Mouse (Mus musculus): Measurements from ENCODE around the gene Fbxo44. TPM values are rescaled to one million over a fixed set of nuclear protein-coding genes. Genes with fewer than 3 reads are reported as not detected.

Gene Fbxo44
- polyA plus RNA-seq, 1 experiment from 2014 or later: 80.6 TPM

Small RNAs within 50 kb of the gene (microRNA-seq; reads per million reads assigned to microRNA genes)
- not detected for gene Mir7022

Other genes with a start within 250 kb of the Fbxo44 start
- gene Plod1, start 223.7 kb downstream of the Fbxo44 start, polyA plus RNA-seq (2016; fragmentation: Nextera tagmentation; extraction: Ambion mirVana): 41.7 and 46.3 TPM in 2 replicates
- 26.7 and 27.7 TPM in 2 replicates for gene 2510039O18Rik, start 219.6 kb downstream of the Fbxo44 start, polyA plus RNA-seq (2016; fragmentation: Nextera tagmentation; extraction: Ambion mirVana)
- 0.57 TPM in 1 of 2 replicates, not detected in the other for gene Nppb, start 174.7 kb downstream of the Fbxo44 start, polyA plus RNA-seq (2016; fragmentation: Nextera tagmentation; extraction: Ambion mirVana)
- 1.6 and 1.9 TPM in 2 replicates for gene Nppa, start 159.8 kb downstream of the Fbxo44 start, polyA plus RNA-seq (2016; fragmentation: Nextera tagmentation; extraction: Ambion mirVana)
- gene Clcn6, start 121.7 kb downstream of the Fbxo44 start, polyA plus RNA-seq (2016; fragmentation: Nextera tagmentation; extraction: Ambion mirVana): 27.5 and 28.7 TPM in 2 replicates
- 34.5 and 34.9 TPM in 2 replicates for gene Mthfr, start 121.4 kb downstream of the Fbxo44 start, polyA plus RNA-seq (2016; fragmentation: Nextera tagmentation; extraction: Ambion mirVana)
- 10.3 and 11.9 TPM in 2 replicates for gene Agtrap, start 72.5 kb downstream of the Fbxo44 start, polyA plus RNA-seq (2016; fragmentation: Nextera tagmentation; extraction: Ambion mirVana)
- gene Mad2l2, start 30.1 kb downstream of the Fbxo44 start, polyA plus RNA-seq (2016; fragmentation: Nextera tagmentation; extraction: Ambion mirVana): 85.5 and 89.9 TPM in 2 replicates
- 11.6 and 12.8 TPM in 2 replicates for gene Draxin, start 29.8 kb downstream of the Fbxo44 start, polyA plus RNA-seq (2016; fragmentation: Nextera tagmentation; extraction: Ambion mirVana)
- gene Fbxo6, start 8.3 kb downstream of the Fbxo44 start, polyA plus RNA-seq (2016; fragmentation: Nextera tagmentation; extraction: Ambion mirVana): 15.2 and 15.9 TPM in 2 replicates
- gene Fbxo2, start 139 bp upstream of the Fbxo44 start, polyA plus RNA-seq (2016; fragmentation: Nextera tagmentation; extraction: Ambion mirVana): 3.3 and 10.9 TPM in 2 replicates
- gene Disp3, start 127.5 kb upstream of the Fbxo44 start, polyA plus RNA-seq (2016; fragmentation: Nextera tagmentation; extraction: Ambion mirVana): 13.2 and 14.7 TPM in 2 replicates

Measured in hindbrain, embryonic 12.5 days (tissue).